Mouse (Mus musculus) bone marrow, adult 2 months (tissue): ENCODE measurements around the gene Tstd1.

Experiments
- CTCF ChIP-seq: fragments of 200-500 bp; IDR thresholded peaks from 2 replicates; pipeline ENCODE4 v1.5.1; 2011; ENCODE audit warnings: low read length, control low read depth; ENCODE audit not compliant: control insufficient read depth, insufficient read depth
- POLR2A ChIP-seq: fragments of 200-500 bp; IDR thresholded peaks from 2 replicates; pipeline ENCODE4 v1.6.1; 2011; ENCODE audit warnings: low read depth, mild to moderate bottlenecking, control low read depth, low read length, borderline replicate concordance; ENCODE audit not compliant: control insufficient read depth

DNA sequence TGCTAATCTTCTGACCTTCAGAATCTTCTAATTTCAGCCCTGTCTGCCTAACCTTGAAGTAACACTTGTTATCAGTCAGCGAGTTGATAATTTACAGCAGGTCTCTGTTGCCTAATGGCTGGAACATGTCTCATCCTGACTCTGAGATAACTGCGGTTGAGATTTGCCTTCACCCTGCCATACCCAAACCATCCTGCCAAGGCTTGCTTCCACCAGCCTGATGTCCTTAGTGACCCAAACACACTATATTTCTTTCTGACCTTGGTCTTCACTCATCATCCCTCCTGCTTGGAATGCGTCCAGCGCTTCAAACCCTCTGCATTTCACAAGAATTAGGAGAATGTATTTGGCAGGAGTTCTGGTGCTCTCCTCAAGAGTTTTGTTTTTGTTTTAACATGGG lies 6.5 kb downstream of the Tstd1 start:
- TF ChIP-seq CTCF = no peak
- TF ChIP-seq POLR2A = no peak
